Mouse (Mus musculus) heart, postnatal 25 days (tissue): ENCODE data around the gene Cnn2. TPM values are rescaled to one million over a fixed set of nuclear protein-coding genes. Genes with fewer than 3 reads are reported as not detected.

ENCODE experiments used
- DNase-seq: peaks from one replicate; pipeline ENCODE4 v3.0.0; 2022; ENCODE audit warnings: low spot score
- intact Hi-C: fragments of 180-260 bp; cut with DNase I; formaldehyde crosslinking; loops from one replicate; pipeline ENCODE4 v1.15.1; 2025
- total RNA-seq, 2 experiments: library from RNA; stranded (reverse); gene quantifications; 2 replicates each; pipeline ENCODE4 v1.2.3; 2021

Gene Cnn2
- total RNA-seq, 2 experiments from 2014 or later, result 35.9 to 36.6 TPM

DNA sequence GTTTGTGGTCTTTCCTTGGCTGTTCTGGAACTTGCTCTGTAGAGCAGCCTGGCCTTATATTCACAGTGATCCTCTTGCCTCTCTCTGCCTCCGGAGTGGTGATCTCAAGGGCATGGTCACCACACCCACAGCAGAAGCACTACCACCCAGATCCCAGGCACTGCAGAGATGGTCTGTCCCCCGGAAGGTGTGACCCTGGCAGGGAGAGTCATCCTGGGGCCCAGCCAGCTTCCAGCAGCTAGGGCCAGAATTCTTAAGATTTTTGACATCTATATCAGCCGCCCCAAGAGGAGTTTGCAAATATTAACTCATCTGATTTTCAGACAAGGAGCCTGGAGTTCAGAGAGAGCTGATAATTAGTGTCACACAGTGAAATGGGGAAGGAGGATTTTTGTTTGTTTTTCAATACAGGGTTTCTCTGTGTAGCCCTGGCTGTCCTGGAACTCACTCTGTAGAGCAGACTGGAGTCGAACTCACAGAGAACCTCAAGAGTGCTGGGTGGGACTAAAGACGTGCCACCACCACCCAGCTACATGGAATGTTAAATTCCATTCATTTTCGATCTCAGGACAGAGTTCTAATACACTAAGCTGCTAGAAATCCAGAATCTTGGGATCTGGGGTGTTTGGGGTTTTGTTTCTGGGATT is 2.0 kb upstream of the Cnn2 start:
- intact Hi-C loops, result loop anchor here (2.0 to 5.0 kb wide), 2 partner anchors 128 to 151 kb away; partner anchors contain the start of genes Atp5d and Stk11

DNA sequence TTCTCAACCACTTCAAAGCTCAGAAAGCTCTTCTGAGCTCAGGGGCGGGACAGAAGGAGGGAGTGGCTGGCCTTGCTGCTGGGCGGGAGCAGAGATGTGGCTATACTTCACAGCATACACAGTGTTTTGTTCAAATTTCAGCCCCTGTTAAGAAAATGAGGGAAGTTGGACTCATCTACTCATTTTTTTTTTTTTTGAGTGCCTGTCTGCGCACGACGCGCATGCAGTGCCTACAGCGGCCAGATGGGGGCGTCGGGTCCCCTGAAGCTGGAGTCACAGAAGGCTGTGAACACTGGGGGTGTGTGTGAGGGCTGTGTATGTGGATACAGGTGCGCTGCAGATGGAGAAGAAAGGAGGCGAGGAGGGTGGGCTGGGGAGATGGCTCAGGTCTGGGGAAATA is 1.4 kb upstream of the Cnn2 start:
- intact Hi-C loops, result loop anchor here (2.0 to 5.0 kb wide), 2 partner anchors 128 to 150 kb away; partner anchors contain the start of genes Atp5d and Stk11
- DNase-seq, result peak; percentile 71

More for the DNA sequence above, 2.0 kb upstream of the Cnn2 start:
- no peak for DNase-seq

DNA sequence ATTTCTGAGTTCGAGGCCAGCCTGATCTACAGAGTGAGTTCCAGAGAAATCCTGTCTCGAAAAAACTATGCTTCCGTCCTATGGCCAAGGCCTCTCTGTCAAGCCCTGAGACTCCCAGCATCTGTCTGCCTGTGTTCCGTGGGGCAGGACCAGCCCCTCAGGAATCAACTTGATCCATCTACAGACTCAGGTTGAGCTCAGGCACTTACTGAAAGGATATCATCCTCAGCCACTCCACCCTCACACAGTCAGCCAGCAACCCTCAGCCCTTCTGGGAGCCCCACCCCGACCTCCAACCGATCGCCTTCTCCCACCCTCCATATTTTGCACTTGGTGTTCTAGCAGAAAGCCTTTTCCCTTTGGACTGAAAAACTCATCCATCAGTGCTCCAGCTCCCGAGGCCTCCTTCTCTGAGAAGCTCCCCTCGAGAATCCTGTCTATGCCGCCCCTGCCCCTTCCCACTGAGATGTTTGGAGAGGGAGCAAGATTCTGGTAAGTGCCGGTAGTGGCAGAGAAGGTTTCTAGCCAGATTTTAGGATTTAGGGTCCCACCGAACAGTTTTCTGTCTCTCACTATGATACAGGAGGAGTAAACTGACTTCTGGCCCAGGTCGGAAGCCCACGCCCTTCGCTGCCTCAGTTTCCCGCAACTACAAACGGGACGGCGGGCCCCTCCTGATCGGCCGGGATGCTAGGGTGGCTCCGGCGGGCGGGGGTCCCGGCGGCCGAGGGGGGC is 446 bp upstream of the Cnn2 start:
- DNase-seq, result no peak
- intact Hi-C loops, result loop anchor here (2.0 to 5.0 kb wide), 2 partner anchors 127 to 149 kb away; partner anchors contain the start of genes Atp5d and Stk11

DNA sequence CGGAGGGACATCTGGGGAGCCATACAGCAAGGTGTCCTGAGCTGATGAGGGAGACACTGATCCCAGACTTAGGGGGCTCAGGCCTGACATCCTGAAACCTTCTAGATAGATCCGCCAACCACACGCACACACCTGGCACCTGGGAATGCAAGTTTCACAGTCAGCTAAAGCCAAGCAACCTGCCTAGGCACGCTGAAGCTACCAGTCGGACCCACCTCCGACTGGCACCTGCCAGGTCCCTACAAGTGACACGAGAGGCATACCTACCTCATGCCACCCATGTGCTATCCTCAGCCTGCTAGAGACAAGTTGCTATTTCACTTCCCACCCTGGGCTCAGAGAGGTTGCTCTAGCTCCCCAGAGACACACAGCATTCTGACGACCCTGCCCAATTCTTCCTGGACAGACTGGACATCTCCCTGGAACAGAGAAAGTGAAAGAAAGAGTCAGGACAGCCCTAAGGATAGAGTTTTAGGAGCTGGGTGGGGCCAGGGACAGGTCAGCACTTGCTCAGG is 945 bp downstream of the Cnn2 start:
- DNase-seq, result no peak
- intact Hi-C loops, result loop anchor here (5.0 kb wide), 1 partner anchor 148 kb away; the partner anchor contains the start of gene Atp5d

DNA sequence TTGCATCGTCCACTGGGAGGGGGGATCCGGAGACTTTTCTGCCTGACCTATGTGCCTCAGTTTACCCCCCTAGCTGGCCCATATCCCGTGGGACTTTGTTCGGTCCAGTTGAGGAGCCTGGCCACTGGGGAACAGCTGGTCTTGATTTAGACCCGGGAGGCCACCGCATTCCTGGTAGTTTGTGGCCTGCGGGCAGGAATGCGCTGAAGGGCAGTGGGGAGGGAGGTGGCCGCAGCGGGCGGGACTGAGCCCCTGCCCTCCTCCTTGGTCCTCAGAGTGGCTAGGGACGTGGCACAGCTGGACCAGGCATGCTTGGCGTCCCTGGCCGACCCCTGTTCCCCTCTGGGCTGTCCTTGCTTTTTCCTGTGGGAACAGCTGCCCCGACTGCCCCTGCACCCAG is 1.5 kb downstream of the Cnn2 start:
- no peak for DNase-seq
- intact Hi-C loops, result loop anchor here (5.0 kb wide), 1 partner anchor 147 kb away; the partner anchor contains the start of gene Atp5d

DNA sequence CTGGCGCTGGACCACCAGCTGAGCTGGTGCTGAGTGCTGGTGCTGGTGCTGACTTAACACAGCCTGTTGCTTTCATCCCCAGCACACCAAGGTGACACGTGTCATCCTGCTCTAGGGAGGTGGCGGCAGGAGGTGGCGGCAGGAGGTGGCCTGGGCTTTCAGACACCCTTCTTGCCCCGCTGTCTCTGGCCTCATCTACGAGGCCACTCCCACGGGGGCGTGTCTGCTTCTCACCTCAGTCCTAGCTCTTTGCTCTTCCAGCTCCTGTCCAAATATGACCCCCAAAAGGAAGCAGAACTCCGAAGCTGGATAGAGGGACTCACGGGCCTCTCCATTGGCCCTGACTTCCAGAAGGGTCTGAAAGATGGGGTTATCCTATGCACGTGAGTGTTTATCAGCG is 2.7 kb downstream of the Cnn2 start:
- intact Hi-C loops, result no loop called here
- no peak for DNase-seq

DNA sequence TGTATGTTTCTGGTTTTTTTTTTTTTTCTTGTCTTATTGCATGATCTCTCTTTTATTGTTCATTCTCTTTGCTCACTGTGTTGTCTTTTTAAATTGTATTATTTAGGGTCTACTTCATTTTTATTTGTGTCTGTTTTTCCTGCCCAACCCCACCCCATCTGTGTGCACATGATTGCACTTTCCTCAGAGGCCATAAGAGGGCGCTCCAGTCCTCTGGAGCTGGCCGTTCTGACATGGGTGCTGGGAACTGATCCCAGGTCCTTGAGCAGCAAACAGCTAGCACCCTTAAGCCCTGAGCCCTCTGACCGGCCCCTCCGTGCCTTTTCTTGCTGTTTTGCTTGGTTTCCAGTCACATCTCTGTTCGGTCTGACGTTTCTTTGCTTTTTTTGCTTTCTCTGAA is 3.2 kb downstream of the Cnn2 start:
- DNase-seq, result no peak
- intact Hi-C loops, result no loop called here

DNA sequence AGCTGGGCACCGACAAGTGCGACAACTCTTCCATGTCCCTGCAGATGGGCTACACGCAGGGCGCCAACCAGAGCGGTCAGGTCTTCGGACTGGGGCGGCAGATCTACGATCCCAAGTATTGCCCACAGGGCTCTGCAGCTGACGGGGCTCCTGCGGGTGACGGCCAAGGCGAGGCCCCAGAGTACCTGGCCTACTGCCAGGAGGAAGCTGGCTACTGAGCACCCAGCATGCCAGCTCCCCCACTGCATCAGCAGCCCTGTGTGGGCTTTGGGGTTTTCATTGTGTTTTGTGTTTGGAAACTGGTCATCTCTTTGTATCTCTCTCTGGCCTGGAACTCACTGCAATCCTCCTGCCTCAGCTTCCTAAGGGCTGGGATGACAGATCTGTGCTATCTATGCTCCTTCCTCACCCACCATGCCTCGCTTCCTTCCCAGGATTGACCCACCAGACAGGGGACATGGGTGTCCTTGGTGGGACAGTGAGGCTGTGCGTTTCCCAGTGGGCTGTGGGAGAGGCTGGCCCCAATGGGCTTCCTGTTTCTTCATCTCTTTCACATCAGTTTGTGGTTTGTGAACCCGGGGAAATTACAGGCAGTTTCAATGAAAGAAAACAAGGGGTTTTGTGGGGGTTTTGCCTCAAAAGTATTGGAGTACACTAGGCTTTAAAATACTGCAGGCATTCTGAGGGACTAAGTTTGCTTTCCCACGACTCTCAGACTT is 6.2 kb downstream of the Cnn2 start:
- intact Hi-C loops, result loop anchor here (5.0 kb wide), 1 partner anchor 38 kb away; no protein-coding TSS in a partner anchor
- no peak for DNase-seq

DNA sequence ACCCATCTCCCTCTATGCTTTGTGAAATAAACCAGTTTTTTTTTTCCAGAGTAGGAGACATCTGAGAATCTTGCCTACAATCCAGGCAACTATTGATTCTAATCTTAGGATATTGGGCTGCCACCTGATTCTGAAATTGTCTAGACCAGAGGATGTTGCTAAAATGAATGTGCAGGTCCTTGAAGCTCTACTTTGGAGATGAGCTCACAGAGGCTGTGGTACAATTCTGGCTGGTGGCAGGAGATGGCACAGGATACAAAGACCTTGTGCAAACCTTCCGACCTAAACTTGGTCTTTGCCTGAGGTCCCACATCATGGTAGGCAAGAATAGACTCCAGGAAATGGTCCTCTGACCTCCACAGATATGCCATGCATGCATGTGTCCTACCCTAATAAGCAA is 7.3 kb downstream of the Cnn2 start:
- DNase-seq, result no peak
- intact Hi-C loops, result loop anchor here (5.0 kb wide), 1 partner anchor 37 kb away; no protein-coding TSS in a partner anchor

DNA sequence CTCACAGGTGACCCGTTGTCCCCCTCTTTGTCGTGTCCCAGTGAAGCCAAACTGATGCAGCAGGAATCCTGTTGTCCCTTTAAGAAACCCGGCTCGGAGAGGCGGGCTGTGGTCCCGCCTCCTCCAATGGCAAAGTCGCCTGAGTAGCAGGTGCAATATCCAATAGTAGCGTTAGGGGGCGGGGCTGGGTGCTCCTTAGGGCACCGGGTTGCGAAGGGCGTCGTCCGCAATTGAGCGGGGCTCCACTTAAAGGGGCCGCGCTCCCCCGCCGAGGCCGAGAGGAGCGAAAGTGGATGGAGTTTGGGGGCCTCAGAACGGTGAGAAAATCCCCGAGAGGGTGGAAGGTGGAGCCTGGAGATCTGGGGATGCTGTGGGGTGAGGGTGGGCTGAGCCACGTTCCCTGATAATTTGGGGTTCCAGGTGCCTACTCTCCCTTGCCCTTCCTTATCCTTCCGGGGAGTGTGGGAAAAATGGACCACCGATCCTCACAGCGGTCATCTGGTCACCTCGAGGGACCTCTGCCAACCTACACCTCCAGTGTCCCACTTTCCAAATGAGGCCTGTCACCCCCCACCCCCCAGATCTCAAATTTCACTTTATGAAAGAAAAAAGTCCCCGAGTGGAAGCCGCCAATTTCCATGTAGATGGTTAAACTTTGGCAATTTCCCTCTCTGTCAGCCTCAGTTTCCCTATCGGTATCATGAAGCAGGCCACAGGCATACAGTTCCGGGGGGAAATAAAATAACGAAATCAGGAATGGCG is 8.1 kb downstream of the Cnn2 start, which contains the start of gene Abca7:
TSS of gene Abca7 (plus strand) at position 223 of the 762 bp plus-strand sequence.
- DNase-seq, result peak; percentile 92
- intact Hi-C loops, result loop anchor here (5.0 kb wide), 1 partner anchor 36 kb away; no protein-coding TSS in a partner anchor

DNA sequence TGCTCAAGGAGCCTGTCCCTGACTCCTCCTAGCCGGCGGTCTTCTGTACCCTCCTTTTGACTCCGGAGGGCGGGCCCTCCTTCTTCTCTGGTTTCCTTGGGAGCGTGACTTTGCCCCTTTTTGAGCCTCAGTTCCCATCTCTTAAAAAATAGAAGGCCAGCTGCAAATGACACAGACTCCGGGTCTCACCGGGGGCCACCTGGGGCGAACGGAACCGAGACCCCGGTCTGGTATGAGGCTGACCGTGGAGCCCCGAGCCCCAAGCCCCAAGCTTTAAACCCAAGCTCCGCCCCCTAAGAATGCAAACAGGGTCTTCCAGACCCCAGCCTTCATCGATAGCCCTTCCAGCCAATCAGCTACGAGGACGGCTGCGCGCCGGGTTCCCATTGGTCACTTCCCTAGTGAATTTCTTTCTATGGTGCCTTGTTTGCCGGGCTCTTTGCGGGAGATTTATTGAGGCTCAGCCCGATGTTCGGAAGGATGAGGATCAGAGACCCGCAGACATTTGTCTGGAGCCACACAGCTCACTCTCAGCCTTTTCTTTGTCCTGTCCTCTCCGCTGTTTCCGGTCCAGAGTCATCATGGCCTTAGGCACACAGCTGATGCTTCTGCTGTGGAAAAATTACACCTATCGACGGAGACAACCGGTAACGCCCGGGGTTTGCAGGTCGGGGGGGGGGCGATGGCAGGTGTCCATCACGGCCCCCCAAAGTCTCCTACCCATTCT is 8.8 kb downstream of the Cnn2 start:
- peak; percentile 60 for DNase-seq

DNA sequence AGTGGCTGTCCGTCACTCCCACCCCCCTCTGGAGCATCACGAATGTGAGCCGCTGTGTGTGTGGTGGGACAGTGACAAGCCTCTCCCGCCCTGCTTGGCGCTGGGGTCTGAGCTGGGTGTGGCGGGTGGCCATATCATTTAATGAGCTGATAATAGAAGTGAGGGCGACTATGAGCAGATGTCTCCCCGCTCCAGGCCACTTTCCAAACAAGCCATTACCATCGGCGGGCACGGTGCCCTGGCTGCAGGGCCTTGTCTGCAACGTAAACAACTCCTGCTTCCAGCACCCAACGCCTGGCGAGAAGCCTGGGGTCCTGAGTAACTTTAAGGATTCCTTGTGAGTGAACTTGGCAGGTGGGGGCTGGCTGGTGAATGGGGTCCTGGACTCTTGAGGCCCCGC is 9.4 kb downstream of the Cnn2 start:
- intact Hi-C loops, result loop anchor here (5.0 kb wide), 1 partner anchor 34 kb away; no protein-coding TSS in a partner anchor

More for the DNA sequence above, 8.8 kb downstream of the Cnn2 start:
- intact Hi-C loops, result loop anchor here (5.0 kb wide), 1 partner anchor 35 kb away; no protein-coding TSS in a partner anchor

DNA sequence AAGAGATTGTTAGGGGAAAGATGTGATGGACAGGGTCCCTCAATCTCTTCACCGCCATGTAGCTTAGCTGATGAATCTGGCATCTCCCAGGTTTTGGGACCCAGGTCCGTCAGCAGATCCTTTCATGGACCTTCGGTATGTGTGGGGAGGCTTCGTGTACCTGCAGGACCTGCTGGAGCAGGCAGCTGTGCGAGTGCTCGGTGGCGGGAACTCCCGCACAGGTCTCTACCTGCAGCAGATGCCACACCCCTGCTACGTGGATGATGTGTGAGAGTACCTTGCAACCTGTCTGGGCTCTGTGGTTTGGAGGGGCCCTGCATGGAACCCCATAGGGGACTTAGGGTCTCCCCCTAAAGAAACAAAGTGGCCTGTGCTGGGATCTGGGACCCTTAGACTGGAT is 13.6 kb downstream of the Cnn2 start:
- no peak for DNase-seq
- intact Hi-C loops, result no loop called here

More for the DNA sequence above, 9.4 kb downstream of the Cnn2 start:
- no peak for DNase-seq

DNA sequence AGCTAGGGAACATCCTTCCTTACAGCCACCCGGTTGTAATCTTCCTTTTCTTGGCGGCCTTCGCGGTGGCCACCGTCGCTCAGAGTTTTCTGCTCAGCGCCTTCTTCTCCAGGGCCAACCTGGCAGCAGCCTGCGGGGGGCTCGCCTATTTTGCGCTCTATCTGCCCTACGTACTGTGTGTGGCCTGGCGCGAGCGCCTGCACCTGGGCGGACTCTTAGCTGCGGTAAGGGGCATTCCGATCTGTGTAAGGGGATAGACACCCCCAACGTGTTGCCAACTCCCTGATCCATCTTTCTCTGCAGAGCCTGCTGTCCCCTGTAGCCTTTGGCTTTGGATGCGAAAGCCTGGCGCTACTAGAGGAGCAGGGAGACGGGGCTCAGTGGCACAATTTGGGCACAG is 14.4 kb downstream of the Cnn2 start:
- no peak for DNase-seq
- intact Hi-C loops, result no loop called here

DNA sequence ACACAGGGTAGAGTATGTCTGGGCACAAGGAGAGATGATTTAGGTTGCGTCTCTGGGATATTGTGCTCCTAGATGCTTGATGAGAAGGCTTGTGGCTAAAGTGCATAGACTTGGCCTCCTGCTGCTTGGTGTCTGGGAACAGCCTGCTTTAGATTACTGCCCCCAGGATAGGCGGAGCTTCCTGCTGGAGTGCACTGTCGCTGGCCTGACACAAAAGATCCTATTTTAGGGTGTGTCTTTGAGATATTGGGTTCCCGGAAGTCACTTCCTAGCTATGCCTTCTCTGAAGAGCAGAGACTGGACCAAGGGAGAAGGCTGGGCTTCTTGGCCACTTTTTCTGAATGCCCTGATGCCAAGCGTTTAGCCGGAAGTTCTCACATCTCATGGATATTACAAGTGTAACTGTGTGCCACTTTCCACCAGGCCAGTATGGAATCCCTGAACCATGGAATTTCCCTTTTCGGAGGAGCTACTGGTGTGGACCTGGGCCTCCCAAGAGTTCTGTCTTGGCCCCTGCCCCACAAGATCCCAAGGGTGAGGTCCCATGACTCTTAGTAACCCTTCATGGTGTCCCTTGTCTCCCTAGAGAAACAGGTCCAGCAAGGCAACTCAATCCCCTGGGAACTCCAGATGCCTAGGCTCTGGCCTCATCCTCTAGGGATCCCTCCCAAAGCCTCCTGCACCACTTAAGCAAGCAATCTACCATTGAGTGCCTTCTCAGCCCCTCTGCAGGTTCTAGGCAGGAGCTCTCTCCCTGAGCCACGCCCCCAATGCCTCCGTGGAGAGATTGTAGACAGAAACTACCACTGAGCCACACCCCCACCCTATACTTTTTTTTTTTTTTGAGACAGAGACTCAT is 15.2 kb downstream of the Cnn2 start:
- intact Hi-C loops, result no loop called here
- DNase-seq, result no peak

DNA sequence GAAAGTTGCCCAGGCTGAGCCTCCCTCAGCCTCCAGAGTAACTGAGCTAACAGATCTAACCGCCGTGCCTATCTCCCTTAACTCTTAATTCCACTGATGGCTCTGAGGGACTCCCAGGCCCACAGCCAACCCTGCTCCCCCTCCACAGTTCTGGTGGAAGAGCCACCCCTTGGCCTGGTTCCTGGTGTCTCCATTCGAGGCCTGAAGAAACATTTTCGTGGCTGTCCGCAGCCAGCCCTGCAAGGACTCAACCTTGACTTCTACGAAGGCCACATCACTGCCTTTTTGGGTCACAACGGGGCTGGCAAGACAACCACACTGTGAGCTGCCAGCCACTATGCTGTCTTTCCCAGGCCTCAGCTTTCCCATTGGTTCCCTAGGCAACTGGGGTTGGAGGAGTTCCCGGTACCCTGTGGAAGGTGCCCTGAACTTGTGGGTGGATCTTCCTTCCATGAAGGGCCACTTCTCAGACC is 15.9 kb downstream of the Cnn2 start:
- intact Hi-C loops, result no loop called here
- no peak for DNase-seq

DNA sequence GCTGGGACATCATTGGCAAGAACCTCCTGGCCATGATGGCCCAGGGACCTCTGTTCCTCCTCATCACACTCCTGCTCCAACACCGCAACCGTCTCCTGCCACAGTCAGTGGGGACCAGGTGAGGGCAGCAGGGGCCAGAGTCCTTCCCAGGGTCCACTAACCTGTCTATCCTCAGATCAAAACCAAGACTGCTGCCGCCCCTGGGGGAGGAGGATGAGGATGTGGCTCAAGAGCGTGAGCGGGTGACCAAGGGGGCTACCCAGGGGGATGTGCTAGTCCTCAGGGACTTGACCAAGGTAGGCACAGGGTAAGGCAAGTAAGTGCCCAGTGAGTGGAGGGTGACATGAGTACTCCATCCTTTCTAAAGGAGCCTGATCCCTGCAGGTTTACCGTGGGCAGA is 23.4 kb downstream of the Cnn2 start:
- no peak for DNase-seq
- intact Hi-C loops, result no loop called here
